Mouse (Mus musculus): ENCODE measurements around the gene Mpv17l2. TPM values are rescaled to one million over a fixed set of nuclear protein-coding genes. Genes with fewer than 3 reads are reported as not detected.
A peak's percentile ranks its signal among the peaks of the same experiment; 100 is the strongest.

Gene Mpv17l2
- polyA plus RNA-seq, 1 experiment from 2014 or later, result 44.0 TPM

DNA sequence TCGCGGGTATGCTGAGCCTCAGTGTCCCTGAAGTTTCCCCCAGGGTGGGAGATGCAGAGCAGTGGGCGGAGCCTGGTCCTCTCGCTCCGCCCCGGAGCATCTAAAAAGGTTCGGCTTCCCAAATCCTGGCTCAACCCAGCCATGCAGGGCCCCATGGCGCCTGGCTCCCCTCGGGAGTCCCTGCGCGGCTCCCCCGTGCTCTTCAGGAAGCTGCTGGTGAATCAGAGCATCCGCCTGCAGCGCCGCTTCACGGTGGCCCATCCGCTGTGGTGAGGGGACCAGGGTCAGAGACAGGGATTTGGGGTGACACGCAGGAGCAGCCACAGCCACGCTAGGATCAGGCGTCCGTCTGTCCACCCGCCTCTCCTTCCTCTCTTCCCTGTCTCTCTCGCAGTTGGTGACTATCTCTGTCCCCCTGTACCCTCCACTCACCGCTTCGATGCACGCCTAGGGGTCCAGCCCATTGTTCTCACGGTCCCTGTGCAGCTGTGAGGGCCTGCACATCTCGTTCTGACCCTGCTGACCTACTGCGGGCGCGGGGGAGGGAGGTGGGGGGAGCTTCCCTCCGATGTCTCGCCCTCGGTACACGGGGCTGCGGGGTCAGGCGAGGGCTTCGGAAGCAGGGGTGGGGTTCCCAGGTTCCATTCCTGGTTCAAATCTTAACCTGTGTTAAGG lies 17.6 kb downstream of the Mpv17l2 start:
- Histone ChIP-seq H3K9ac (ENCODE audit: low read length) (0 out of 2 replicates have a peak overlapping the region, but pooled peaks have one; percentile 23), H3K4me3 (ENCODE audit: low read length) (peak overlapping the region; percentile 44), H3K9me3 (replicated peaks; ENCODE audit: control insufficient read depth, low read length) (no peaks in the 10 kb centered on the region), H3K4me2 (ENCODE audit: low read depth, low read length) (peak overlapping the region; percentile 64), H3K27ac (ENCODE audit: low read length) (no peak overlapping the region), H3K4me1 (ENCODE audit: control insufficient read depth, insufficient read depth, low read length) (peaks cover 20% of the 10 kb centered on the region), H3K27me3 (ENCODE audit: control insufficient read depth, insufficient read depth, low read length) (peaks cover 60% of the 10 kb centered on the region), H3K36me3 (ENCODE audit: control insufficient read depth, insufficient read depth) (no peaks in the 10 kb centered on the region)
- 4% methylated on average over 38 of the region's 38 CpGs for WGBS
- ATAC-seq (replicated peaks; ENCODE audit: extremely low read depth, insufficient read depth, low FRiP score), result no peak

DNA sequence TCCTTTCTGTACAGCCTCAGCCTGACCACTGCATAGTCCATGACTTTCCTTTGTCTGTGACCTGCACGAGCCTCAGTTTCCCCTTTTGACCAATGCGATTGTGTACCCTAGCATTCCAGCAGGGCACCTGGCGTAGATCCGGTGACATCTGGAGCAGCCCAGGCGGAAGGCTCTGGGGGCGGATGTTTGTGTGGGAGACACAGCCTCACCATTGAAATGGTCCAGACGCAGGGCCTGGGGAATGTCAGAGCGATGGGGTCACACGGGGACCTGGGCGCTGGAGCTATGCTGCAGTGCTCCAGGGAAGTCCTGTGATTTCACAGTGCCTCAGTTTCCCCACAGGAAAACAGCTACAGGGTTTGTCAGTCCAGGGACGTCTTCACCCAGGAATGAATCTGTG lies 18.6 kb downstream of the Mpv17l2 start:
- no peak overlapping the region for H3K27ac ChIP-seq (ENCODE audit: low read length)

DNA sequence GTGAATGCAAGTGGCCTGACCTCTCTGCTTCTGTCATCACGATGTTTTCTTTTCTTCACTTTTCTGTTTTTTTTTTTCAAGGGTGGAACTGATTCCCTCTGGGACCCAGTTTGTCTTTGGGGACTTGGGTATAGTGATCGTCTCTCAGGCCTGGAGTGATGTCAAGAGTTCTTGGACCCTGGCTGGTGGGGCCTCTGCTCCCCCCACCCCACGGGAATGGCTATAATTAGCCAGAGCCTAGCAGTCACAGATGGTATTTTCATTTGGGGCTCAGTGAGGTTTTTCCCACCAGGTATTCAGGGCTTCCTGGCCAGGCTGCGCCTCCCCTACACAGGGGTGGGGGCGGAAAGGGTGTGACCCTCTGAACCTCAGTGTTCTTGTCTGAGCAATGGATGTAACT lies 19.1 kb downstream of the Mpv17l2 start:
- no peak overlapping the region for H3K9ac ChIP-seq (ENCODE audit: low read length)

More for the DNA sequence above, 18.6 kb downstream of the Mpv17l2 start:
- WGBS, result 41% methylated on average over 11 of the region's 11 CpGs
- Histone ChIP-seq H3K4me1 (ENCODE audit: control insufficient read depth, insufficient read depth, low read length) (peaks cover 20% of the 10 kb centered on the region), H3K9me3 (replicated peaks; ENCODE audit: control insufficient read depth, low read length) (no peaks in the 10 kb centered on the region), H3K4me2 (ENCODE audit: low read depth, low read length) (no peak overlapping the region), H3K36me3 (ENCODE audit: control insufficient read depth, insufficient read depth) (no peaks in the 10 kb centered on the region), H3K9ac (ENCODE audit: low read length) (no peak overlapping the region), H3K4me3 (ENCODE audit: low read length) (no peak overlapping the region), H3K27me3 (ENCODE audit: control insufficient read depth, insufficient read depth, low read length) (peaks cover 54% of the 10 kb centered on the region)
- ATAC-seq (replicated peaks; ENCODE audit: extremely low read depth, insufficient read depth, low FRiP score), result no peak

DNA sequence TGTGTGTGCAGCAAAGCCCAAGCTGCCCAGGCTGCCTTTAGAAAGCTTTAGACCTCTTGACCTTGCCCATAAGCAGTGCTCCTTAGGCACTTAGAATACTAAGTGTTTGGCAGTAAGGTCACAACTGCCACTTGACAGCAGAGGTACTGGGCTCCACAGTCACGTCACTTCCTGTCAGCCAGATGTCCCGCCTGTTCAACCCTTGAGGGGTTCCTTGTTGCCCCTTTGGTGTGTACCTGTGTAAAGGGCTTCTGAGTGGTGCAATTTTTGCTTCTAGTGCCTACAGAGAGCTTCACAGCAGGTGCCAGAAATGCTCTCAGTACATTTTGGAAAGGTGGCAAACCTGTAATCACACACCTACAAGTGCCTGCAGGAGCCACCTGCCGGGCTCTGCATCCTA lies 22.5 kb downstream of the Mpv17l2 start:
- WGBS, result 36% methylated on average over 3 of the region's 3 CpGs
- Histone ChIP-seq H3K36me3 (ENCODE audit: control insufficient read depth, insufficient read depth) (no peaks in the 10 kb centered on the region), H3K9ac (ENCODE audit: low read length) (no peak overlapping the region), H3K4me1 (ENCODE audit: control insufficient read depth, insufficient read depth, low read length) (peaks cover 8% of the 10 kb centered on the region), H3K27me3 (ENCODE audit: control insufficient read depth, insufficient read depth, low read length) (peaks cover 21% of the 10 kb centered on the region), H3K9me3 (replicated peaks; ENCODE audit: control insufficient read depth, low read length) (no peaks in the 10 kb centered on the region), H3K27ac (ENCODE audit: low read length) (no peak overlapping the region), H3K4me2 (ENCODE audit: low read depth, low read length) (no peak overlapping the region), H3K4me3 (ENCODE audit: low read length) (no peak overlapping the region)
- ATAC-seq (replicated peaks; ENCODE audit: extremely low read depth, insufficient read depth, low FRiP score), result no peak

More for the DNA sequence above, 19.1 kb downstream of the Mpv17l2 start:
- Histone ChIP-seq H3K9me3 (replicated peaks; ENCODE audit: control insufficient read depth, low read length) (no peaks in the 10 kb centered on the region), H3K4me3 (ENCODE audit: low read length) (no peak overlapping the region), H3K27ac (ENCODE audit: low read length) (no peak overlapping the region), H3K27me3 (ENCODE audit: control insufficient read depth, insufficient read depth, low read length) (peaks cover 52% of the 10 kb centered on the region), H3K4me2 (ENCODE audit: low read depth, low read length) (no peak overlapping the region), H3K36me3 (ENCODE audit: control insufficient read depth, insufficient read depth) (no peaks in the 10 kb centered on the region), H3K4me1 (ENCODE audit: control insufficient read depth, insufficient read depth, low read length) (peaks cover 20% of the 10 kb centered on the region)
- ATAC-seq (replicated peaks; ENCODE audit: extremely low read depth, insufficient read depth, low FRiP score), result no peak
- WGBS, result 38% methylated on average over 5 of the region's 5 CpGs

DNA sequence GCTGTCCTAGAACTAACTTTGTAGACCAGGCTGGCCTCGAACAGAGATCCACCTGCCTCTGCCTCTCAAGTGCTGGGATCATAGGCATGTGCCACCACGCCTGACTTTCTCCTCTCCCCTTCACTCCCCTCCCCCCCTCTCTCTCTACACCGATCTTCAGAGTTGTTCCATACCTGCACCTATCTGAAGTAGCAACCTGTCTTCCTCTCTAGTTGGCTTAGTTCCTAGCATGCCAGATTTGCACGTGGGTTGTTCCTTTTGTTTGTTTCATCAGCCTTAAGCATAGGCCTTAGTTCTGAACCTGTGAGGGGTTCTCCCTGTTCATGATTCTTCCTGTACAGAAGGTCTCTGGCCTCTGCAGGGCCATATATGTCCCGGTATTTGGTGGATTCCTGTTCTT lies 23.0 kb downstream of the Mpv17l2 start:
- H3K36me3 ChIP-seq (ENCODE audit: control insufficient read depth, insufficient read depth), result no peaks in the 10 kb centered on the region
- H3K9ac ChIP-seq (ENCODE audit: low read length), result no peak overlapping the region
- no peak for ATAC-seq (replicated peaks; ENCODE audit: extremely low read depth, insufficient read depth, low FRiP score)
- H3K4me1 ChIP-seq (ENCODE audit: control insufficient read depth, insufficient read depth, low read length), result peaks cover 5% of the 10 kb centered on the region
- 56% methylated on average over 5 of the region's 5 CpGs for WGBS
- H3K9me3 ChIP-seq (replicated peaks; ENCODE audit: control insufficient read depth, low read length), result no peaks in the 10 kb centered on the region
- no peak overlapping the region for H3K4me2 ChIP-seq (ENCODE audit: low read depth, low read length)
- peaks cover 16% of the 10 kb centered on the region for H3K27me3 ChIP-seq (ENCODE audit: control insufficient read depth, insufficient read depth, low read length)
- no peak overlapping the region for H3K27ac ChIP-seq (ENCODE audit: low read length)
- H3K4me3 ChIP-seq (ENCODE audit: low read length), result no peak overlapping the region

DNA sequence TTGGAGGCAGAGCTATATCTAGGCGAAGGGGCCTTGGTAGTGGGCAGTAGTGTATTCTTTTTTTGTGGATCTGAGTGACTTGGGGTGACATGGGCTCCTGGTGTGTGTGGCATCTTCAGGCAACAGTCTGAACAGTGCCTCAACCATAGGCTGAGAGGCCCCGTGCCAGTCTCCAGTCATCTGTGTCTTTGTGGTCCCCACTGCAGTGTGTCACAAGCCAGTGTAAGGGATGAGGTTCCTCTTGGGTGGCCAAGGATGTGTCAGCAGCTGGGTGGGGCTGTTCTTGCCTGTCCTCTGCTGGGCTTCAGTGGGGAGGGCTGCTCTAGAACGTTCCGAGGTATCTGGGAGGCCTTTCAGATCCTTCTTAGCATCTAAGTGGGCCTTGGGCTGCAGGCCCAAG lies 29.8 kb downstream of the Mpv17l2 start:
- Histone ChIP-seq H3K36me3 (ENCODE audit: control insufficient read depth, insufficient read depth) (no peaks in the 10 kb centered on the region), H3K27ac (ENCODE audit: low read length) (no peak overlapping the region), H3K4me1 (ENCODE audit: control insufficient read depth, insufficient read depth, low read length) (no peaks in the 10 kb centered on the region), H3K9me3 (replicated peaks; ENCODE audit: control insufficient read depth, low read length) (no peaks in the 10 kb centered on the region), H3K4me2 (ENCODE audit: low read depth, low read length) (no peak overlapping the region), H3K27me3 (ENCODE audit: control insufficient read depth, insufficient read depth, low read length) (peaks cover 42% of the 10 kb centered on the region), H3K4me3 (ENCODE audit: low read length) (no peak overlapping the region), H3K9ac (ENCODE audit: low read length) (no peak overlapping the region)
- WGBS, result 74% methylated on average over 4 of the region's 4 CpGs
- ATAC-seq (replicated peaks; ENCODE audit: extremely low read depth, insufficient read depth, low FRiP score), result no peak

DNA sequence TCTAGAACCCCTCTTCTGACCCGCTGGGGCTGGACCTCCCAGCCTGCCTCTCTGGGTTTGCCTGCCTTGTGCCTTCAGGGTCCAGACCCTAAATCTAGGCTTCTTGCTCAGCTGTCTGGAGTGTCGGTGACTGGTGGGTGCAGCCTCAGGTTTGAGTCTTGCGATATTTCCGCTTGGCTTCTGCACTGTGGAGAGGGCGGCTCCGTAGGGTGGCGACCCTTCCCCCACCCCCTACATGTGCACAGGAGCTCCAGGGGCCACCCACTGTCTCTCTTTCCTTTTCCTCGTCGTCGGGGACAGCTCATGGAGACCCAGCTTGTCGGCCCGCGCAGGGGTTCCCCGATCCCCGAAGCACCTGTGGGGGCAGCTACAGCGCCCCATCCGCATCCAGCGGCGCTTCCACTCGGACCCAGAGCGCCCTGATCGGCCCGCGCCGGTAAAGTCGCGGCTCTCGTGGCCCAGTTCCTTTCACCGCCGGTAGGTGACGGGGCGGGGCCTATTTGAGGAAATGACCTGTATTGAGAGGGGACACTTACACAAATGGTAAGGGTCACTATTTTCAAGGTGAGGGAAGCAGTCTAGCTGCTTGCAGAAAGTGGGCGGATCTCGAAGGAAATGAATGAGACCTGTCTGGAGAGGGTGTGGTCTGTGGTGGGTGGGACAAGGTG lies 30.8 kb downstream of the Mpv17l2 start:
- Histone ChIP-seq H3K9ac (ENCODE audit: low read length) (peak overlapping the region; percentile 45), H3K36me3 (ENCODE audit: control insufficient read depth, insufficient read depth) (no peaks in the 10 kb centered on the region), H3K4me1 (ENCODE audit: control insufficient read depth, insufficient read depth, low read length) (no peaks in the 10 kb centered on the region), H3K27ac (ENCODE audit: low read length) (no peak overlapping the region), H3K9me3 (replicated peaks; ENCODE audit: control insufficient read depth, low read length) (no peaks in the 10 kb centered on the region), H3K4me2 (ENCODE audit: low read depth, low read length) (peak overlapping the region; percentile 62), H3K27me3 (ENCODE audit: control insufficient read depth, insufficient read depth, low read length) (peaks cover 42% of the 10 kb centered on the region), H3K4me3 (ENCODE audit: low read length) (peak overlapping the region; percentile 42)
- WGBS, result 5% methylated on average over 34 of the region's 34 CpGs
- ATAC-seq (replicated peaks; ENCODE audit: extremely low read depth, insufficient read depth, low FRiP score), result no peak

DNA sequence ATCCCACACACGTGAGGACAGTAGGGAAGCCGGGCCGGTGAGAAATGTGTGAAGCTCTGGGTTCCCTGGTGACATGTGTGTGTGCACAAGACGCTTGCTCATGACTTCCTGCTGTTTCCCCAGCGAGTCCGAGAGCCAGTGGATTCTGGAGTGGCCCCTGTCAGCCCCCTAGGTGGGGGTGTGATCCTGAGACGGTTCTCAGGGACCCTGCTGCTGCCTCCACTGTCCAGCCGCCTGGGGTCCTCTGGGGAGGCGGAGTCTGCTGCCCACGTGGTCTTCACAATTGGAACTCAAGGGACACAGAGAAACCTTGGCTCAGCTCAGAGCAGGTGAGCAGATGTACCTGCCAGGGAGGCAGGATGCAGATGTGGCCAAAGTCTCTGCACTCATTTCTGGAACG lies 34.0 kb downstream of the Mpv17l2 start:
- 40% methylated on average over 11 of the region's 11 CpGs for WGBS
- Histone ChIP-seq H3K27ac (ENCODE audit: low read length) (no peak overlapping the region), H3K4me3 (ENCODE audit: low read length) (no peak overlapping the region), H3K4me2 (ENCODE audit: low read depth, low read length) (no peak overlapping the region), H3K4me1 (ENCODE audit: control insufficient read depth, insufficient read depth, low read length) (no peaks in the 10 kb centered on the region), H3K9ac (ENCODE audit: low read length) (no peak overlapping the region), H3K27me3 (ENCODE audit: control insufficient read depth, insufficient read depth, low read length) (peaks cover 45% of the 10 kb centered on the region), H3K9me3 (replicated peaks; ENCODE audit: control insufficient read depth, low read length) (no peaks in the 10 kb centered on the region), H3K36me3 (ENCODE audit: control insufficient read depth, insufficient read depth) (no peaks in the 10 kb centered on the region)
- no peak for ATAC-seq (replicated peaks; ENCODE audit: extremely low read depth, insufficient read depth, low FRiP score)

DNA sequence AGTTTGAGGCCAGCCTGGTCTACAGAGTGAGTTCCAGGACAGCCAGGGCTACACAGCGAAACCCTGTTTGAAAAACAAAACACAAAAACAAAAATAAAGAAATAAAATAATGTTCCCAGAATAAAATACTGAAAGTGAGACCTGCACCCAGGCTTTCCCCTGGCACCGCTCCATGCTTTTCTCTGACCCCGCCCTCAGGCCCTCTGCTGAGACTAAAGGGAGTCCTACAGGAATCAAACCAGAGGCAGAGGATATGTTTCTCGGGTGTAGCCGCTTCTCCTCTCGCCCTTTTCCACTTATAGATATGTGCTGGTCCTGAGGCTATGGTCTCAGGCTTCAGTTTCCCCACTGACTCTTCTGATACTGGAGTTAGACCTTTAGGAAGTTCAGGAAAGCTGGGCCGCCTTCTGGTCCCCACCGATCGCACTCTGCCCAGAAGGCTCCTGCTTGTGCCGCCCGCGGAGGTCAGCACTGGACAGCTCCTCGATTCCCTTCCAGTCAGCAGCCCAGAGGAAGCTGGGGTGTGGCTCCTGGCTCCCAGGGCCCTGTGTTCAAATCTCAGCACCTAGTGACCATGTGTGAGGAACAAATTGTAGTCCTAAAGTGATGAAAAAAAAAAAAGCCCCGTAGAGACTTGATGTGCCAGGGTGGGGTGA lies 34.8 kb downstream of the Mpv17l2 start:
- WGBS, result 20% methylated on average over 14 of the region's 14 CpGs
- no peak for ATAC-seq (replicated peaks; ENCODE audit: extremely low read depth, insufficient read depth, low FRiP score)
- H3K27me3 ChIP-seq (ENCODE audit: control insufficient read depth, insufficient read depth, low read length), result peaks cover 40% of the 10 kb centered on the region

More for the DNA sequence above, 34.8 kb downstream of the Mpv17l2 start:
- H3K36me3 ChIP-seq (ENCODE audit: control insufficient read depth, insufficient read depth), result no peaks in the 10 kb centered on the region
- no peak overlapping the region for H3K4me3 ChIP-seq (ENCODE audit: low read length)
- no peak overlapping the region for H3K27ac ChIP-seq (ENCODE audit: low read length)
- no peak overlapping the region for H3K4me2 ChIP-seq (ENCODE audit: low read depth, low read length)
- H3K4me1 ChIP-seq (ENCODE audit: control insufficient read depth, insufficient read depth, low read length), result no peaks in the 10 kb centered on the region
- no peaks in the 10 kb centered on the region for H3K9me3 ChIP-seq (replicated peaks; ENCODE audit: control insufficient read depth, low read length)
- H3K9ac ChIP-seq (ENCODE audit: low read length), result no peak overlapping the region

Measured in heart, embryonic 16.5 days (tissue).